Mouse (Mus musculus) MEL-GATA-1-ER (cell line): ENCODE measurements around the gene Col5a3.
"Not testable (repeated sequence)": the region's sequence is repeated elsewhere in the genome, so short reads cannot be mapped to it uniquely, and the experiment has no call there.

ENCODE experiments used
- DNase-seq: peaks from one replicate; pipeline ENCODE4 v3.0.0-alpha.2; 2012; ENCODE audit warnings: low read depth; ENCODE audit errors: extremely low read depth

Col5a3 gene

GRCm38 (mm10) chr9:20814521-20815272 lies at the start of gene Col5a3:
Col5a3 (minus strand) TSS chr9:20815067.
- DNase-seq, result no peak

GRCm38 (mm10) chr9:20862225-20862624 lies 47.4 kb upstream of the Col5a3 start:
- DNase-seq, result no peak

DNA sequence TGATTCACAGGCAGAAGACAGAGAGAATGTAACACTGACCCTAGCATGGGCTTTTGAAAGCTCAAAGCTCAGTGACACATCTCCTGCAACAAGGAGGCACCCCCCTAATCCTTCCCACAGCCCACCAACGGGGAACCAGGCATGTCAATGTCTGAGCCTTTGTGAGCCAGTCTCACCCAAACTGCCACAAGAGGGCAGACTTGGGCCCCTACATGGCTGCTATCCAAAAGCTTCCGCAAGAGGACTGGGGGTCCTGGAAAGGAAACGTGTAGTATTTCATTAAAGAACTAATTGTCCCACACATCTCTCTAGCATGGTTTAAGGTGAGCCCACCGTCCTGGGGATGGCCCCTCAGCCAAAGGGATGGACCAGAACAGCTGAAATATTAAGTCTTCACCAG lies 47.0 kb upstream of the Col5a3 start:
- DNase-seq, result no peak

DNA sequence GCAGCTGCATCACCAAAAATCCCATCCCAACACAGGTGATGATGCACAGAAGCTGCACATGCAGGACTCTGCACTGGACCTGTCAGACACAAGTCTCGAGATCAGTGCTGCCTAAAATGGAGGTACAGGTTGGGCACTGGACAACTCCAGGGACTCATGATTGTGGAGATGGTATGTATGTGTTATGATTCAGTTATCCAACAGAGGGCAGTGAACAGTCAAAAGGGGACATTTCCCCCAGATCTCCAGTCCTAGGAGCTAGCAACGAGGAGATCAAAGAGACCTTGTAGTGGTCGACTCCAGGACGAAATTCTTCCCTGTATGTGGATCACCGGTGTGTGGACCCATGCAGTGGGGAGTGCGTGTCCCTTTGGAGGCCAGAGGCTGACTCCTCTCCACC lies 45.1 kb upstream of the Col5a3 start:
- no peak for DNase-seq

- DNase-seq, result peak; percentile 87
These were observed 42.3 kb upstream of the Col5a3 start for GRCm38 (mm10) chr9:20857131-20857530.

DNA sequence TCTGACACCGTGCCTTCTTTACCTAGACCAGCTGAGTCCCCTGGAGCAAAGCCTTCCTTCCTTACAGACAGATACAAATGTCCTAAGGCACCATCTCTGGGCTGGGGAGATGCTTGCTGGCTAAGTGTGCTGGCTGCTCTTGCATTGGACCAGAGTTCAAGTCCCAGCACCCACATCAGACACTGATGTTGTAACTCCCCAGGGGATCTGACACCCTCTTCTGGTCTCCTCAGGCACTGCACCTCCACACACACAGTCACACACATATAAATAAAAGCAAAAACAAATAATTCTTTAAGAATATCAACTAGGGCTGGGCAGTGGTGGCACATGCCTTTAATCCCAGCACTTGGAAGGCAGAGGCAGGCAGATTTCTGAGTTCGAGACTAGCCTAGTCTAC lies 35.3 kb upstream of the Col5a3 start:
- DNase-seq, result no peak

DNA sequence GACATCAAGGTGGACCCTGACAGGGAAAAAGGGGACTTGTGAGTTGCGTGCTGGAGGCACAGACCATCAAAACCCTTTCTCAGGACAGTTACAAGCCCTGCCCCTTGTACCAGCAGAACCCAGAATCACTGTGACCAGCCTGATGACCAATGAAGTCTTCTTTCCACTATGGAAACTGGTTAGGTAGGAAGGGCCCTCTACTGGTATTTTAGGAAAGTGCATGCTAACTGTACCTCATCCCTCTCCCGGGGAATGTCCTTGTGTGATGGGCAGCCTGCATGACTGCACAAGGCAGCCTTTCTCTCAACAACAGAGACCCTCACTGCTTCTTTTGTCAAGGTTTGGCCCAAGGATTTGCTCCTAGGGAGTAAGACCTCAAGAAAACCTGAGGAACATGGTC lies 27.8 kb upstream of the Col5a3 start:
- peak; percentile 44 for DNase-seq

DNA sequence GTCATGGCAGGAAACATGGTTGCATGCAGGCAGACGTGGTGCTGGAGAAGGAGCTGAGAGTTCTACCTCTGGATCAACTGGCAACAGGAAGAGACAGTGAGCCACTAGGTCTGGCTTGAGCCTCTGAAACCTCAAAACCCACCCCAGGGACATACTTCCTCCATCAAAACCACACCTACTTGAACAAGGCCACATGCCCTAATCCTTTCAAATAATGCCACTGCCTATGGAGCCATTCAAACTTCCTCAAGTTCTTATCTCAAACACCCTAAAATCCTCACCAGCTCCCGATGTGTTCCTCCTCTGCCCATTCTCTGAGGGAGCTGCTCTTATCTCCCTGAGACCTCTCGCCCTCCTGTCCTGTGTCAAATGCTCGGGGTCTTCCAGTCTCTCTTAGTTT lies 27.3 kb upstream of the Col5a3 start:
- DNase-seq, result peak; percentile 69

DNA sequence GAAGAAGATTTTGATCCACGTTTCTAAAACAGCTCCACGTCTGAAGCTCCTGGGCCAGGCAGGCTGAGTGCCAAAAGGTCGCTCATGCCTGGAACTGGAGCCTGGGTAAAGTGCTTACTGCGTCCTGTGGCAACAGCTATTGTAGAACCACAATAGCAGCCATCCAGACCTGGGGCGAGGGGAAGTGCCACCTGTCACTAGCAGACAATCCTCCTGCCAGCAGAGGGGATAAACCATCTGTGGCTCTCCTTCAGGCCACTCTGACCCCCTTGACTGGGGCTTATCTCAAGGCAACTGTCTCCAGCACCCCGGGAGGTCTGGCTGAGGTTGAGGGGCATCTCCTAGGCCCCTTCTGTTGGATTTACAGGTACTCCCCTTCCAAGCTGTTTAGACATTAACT lies 24.1 kb upstream of the Col5a3 start:
- DNase-seq, result no peak

DNA sequence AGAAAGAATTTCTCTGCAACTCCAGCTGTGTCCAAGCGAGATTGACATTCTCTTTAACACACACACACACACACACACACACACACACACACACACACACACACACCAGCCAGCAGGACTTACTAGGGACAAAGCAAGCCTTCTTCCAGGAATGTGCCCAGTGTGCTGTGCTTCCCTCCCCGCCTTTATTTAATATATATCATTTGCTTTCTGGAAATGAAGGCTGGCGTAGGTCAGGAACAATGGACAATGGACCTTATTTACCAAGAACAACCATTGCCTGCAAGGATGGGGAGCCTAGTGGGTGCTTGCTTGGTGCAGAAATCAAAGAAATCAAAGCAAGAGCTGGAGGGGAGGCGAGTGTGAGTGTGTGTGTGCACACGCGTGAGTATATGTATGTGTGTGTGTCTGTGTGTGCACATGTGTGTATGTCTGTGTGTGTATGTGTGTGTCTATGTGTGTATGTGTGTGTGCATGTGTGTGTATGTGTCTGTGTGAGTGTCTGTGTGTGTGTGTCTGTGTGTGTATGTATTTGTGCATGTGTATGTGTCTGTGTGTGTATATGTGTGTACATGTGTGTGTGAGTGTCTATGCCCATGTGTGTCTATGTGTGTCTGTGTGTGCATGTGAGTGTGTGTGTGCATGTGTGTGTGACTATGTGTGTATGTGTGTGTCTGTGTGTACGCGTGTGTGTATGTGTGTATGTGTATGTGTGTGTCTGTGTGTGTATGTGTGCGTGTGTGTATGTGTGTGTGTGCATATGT lies 22.5 kb upstream of the Col5a3 start:
- DNase-seq, result no peak

- not testable (repeated sequence) for DNase-seq
These were observed 20.6 kb upstream of the Col5a3 start for GRCm38 (mm10) chr9:20835431-20835954.

- DNase-seq, result no peak
These were observed 20.0 kb upstream of the Col5a3 start for GRCm38 (mm10) chr9:20834881-20835280.

- DNase-seq, result peak; percentile 47
These were observed 16.2 kb upstream of the Col5a3 start for GRCm38 (mm10) chr9:20830901-20831643.

DNA sequence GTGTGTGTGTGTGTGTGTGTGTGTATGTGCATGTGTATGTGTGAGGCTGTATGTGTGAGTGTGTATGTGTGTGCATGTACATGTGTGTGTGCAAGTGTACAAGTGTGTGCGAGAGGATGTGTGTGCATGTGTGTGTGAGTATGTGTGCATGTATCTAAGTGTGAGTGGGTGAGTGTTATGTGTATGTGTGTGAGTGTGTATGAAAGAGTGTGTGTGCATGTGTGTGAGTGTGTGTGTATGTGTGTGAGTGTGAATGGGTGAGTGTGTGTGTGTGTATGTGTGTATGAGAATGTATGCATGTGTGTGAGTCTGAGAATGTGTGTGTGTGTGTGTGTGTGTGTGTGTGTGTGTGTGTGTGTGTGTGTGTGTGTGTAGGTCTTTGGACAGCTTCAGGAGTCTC lies 13.3 kb upstream of the Col5a3 start:
- no peak for DNase-seq

DNA sequence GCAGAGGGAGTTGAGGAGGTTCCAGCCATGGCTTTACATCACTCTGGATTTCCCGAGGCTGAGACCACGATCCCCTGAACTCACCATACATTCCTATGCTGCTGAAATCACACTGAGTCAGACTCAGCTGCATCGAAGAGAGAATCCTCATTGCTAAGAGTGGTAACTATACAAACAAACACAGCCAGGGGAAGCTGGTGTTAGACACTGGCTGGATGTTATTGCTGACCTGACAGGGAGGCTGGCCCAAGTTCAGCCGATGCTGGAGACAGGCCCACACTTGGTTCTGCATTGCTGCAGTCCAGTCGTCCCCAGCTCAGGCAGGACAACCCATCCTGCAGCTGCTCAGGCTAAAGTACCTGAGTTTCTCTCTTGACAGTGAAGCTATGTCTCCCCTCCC lies 10.9 kb upstream of the Col5a3 start:
- no peak for DNase-seq

DNA sequence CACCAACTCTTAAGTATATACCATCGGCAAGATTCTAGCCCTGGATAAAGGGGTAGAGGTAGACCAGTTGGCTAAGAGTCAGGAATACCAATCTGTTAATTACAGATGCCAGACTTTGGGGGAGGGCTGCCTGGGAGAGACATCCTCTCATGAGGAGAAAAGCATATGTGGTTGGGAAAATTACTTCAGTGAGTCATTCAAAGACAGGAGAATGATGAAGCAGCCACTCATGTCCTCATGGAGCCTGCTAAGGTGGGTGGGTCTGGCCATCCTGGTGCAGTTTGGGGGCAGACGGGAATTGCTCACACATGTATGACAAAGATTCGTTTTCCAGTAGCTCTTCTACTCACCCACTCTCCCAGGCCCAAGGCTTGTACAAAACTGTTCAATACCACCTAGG lies 8.0 kb upstream of the Col5a3 start:
- no peak for DNase-seq

DNA sequence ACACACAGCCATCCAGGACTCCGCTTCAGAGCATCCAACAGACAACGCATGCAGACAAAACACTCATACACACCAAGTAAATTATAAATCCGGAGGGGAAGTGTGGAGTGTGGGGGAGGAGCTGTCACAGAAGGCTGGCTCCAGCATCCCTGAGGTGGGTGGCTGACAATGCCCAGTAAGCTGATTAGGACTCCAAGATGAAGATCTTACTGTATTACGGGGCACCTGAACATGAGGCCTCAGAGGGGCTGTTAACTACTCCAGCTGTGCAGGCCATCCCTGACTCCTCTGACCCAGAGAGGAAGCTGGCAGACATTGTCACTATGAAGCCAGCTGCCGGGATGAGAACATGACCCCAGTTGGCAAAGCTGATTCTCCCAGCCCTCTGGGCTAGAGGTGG lies 5.1 kb upstream of the Col5a3 start:
- DNase-seq, result no peak

GRCm38 (mm10) chr9:20818236-20818635 lies 3.4 kb upstream of the Col5a3 start, which contains the start of gene Rdh8:
Rdh8 (plus strand) TSS chr9:20818503.
- DNase-seq, result no peak

DNA sequence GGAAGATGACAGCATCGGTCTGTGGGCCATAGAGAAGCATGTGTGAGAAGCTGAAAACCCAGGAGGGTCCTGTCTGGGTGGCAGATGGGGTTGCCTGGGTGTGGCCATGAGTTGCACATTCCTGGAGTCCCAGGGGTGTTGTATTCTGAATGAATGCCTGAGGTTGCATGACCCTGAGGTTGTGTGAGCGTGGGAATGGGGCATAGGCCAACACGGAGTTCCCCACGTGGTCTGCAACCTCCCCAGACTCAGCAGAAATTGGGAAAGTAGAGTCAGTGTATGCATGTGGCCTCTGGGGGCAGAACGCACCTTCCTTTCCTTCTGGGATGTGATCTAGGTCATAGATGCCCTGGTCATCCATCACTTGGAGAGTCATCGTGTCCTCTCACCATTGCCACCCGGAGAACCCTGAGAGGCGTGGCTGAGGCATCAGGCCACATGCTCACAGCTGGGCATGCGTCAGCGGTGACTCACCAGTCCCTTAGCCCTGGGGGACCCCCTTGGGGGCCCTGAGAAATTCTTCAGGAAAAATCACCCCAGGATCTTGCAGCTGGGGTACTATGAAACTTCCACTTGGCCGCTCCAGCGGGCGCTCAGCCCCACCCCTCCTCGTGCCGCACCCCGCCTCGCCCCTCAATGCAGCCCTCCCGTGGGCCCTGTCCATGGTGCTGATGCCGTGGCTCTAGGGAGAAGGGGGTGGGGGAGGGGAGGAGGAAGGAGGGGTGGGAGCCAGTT lies 2.2 kb downstream of the Col5a3 start:
- no peak for DNase-seq

- no peak for DNase-seq
These were observed 4.1 kb downstream of the Col5a3 start for GRCm38 (mm10) chr9:20810773-20811172.

DNA sequence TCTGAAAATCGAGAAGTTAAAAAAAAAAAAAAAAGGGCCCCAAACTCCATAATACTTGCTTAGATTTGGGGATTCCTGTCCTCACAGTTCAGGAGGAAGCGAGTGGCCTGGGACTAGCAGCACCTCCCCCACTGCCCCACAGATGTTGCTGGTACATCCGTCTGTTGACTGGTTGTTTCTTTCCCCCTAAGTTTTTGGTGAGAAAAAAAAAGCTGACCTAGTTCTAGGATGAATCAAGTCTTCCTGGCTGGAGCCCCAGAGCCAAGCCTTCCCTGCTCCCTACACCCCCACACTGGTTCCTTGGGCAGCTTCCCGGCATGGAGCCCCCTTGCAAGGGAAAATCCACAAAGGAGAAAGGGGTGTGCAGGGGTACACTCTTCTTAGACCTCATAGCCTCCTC lies 4.6 kb downstream of the Col5a3 start:
- DNase-seq, result no peak
